In the genomic region with DNA sequence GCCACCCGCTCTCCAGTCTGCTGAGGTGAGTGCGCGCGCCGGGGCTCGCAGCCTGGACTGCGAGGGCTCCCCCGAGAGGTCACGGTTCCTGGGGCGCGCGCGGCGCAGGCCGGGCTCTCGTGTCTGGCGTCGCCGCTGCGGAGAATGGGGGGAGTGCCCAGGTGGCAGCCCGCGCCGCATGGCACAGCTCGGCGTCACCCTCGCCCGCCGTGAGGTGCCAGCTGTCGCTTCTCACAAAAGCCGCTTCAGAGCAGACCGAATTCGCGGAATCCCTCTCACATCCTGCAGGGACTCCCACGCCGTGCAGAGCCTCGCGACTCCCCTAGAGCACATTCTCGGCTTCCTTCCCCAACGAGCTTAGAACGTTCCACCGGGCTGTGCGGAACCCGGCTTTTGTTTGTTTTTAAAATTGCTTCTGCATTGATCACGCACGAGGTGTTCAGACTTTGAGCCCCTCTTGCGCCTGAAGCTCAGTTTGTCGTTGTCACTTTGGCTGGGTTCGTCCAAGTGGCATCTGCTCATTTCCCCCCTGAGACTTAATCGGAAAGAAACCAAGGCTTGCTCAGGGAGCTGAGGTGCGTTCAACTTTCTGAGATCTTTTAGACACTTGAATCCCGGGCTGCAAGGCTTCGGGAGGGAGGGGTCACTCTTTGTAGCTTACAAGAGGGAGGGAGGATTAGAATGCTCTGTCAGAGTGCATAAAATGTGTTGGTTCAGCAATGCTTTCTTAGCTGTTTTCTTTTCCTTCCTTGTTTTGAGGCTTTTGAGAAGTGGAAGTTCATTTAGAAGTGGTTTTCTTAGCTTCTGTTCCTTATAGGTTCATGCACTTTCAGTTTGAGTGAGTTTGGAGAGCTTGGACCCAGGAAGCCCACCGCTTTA, we compare ENCODE assay signal across 8 mouse cellular contexts. TPM values are rescaled to one million over a fixed set of nuclear protein-coding genes. Genes with fewer than 3 reads are reported as not detected.
DNase-seq lines count a peak whose midpoint lies in the region; ATAC-seq lines count a peak whose summit lies in the region.

Gene Taf11 (minus strand): TSS at position 223 of the 879 bp plus-strand sequence.

- peak within 1 kb of the TSS; percentile 88 for H3K27ac ChIP-seq in forebrain, embryonic 14.5 days (ENCODE audit: low read depth, low read length)

- peak within 1 kb of the TSS; percentile 89 for H3K9ac ChIP-seq in forebrain, embryonic 14.5 days (ENCODE audit: low read length)

- WGBS in forebrain, embryonic 14.5 days, result 2% methylated on average over 45 of the region's 53 CpGs

- no peaks in the 10 kb centered on the region for H3K9me3 ChIP-seq in forebrain, embryonic 14.5 days (replicated peaks; ENCODE audit: control insufficient read depth, low read length)

- H3K4me1 ChIP-seq in forebrain, embryonic 14.5 days (ENCODE audit: control insufficient read depth, insufficient read depth, low read length), result peaks cover 23% of the 10 kb centered on the region

- no peaks in the 10 kb centered on the region for H3K27me3 ChIP-seq in forebrain, embryonic 14.5 days (replicated peaks; ENCODE audit: control insufficient read depth, insufficient read depth, low read length)

- peak; percentile 44 for DNase-seq in embryo, embryonic 10 days (ENCODE audit: low spot score)
- DNase-seq in embryo, embryonic 9.5 days (ENCODE audit: extremely low spot score), result no peak
- DNase-seq in forebrain, embryonic 14.5 days (ENCODE audit: low spot score), result peak; percentile 71
- DNase-seq in heart, postnatal 14 days, result no peak
- peak; percentile 60 to 68 for DNase-seq in layer of hippocampus, postnatal 25 days (ENCODE audit: extremely low spot score in 1 of 2, low spot score in 1 of 2)
- peak; percentile 26 for DNase-seq in lung, postnatal 25 days (ENCODE audit: low spot score)
- DNase-seq in right cerebral cortex, postnatal 25 days, result peak; percentile 84

- H3K36me3 ChIP-seq in forebrain, embryonic 14.5 days (ENCODE audit: control insufficient read depth, insufficient read depth, low read length), result peaks cover 5% of the 10 kb centered on the region

- intact Hi-C loops in heart, postnatal 14 days (cut with DNase I), result loop anchor here (1.0 to 5.0 kb wide), 4 partner anchors 25 to 252 kb away; no protein-coding TSS in a partner anchor

- ATAC-seq in cerebellum, adult (ENCODE audit: insufficient number of reproducible peaks, low FRiP score, low TSS enrichment), result peak; percentile 50; the same call in 1 of the 2 replicates
- ATAC-seq in forebrain, embryonic 14.5 days, result peak; percentile 76

- H3K4me3 ChIP-seq in forebrain, embryonic 14.5 days (ENCODE audit: low read depth, low read length), result peak within 1 kb of the TSS; percentile 94

- H3K4me2 ChIP-seq in forebrain, embryonic 14.5 days (ENCODE audit: low read length), result peak within 1 kb of the TSS; percentile 92

RNA-seq across cellular contexts. Expression of gene Taf11, which starts in this region (rescaled TPM):
- polyA plus RNA-seq in forebrain, embryonic 14.5 days (2014; fragmentation: Nextera tagmentation; extraction: Ambion mirVana), result 65.2 and 66.1 TPM in 2 replicates
- total RNA-seq in heart, postnatal 14 days (2021), result 10 to 100 TPM; 21.6 to 23.7 TPM
- total RNA-seq in layer of hippocampus, postnatal 25 days (2021), result 10 to 100 TPM; 34.8 to 39.3 TPM

Comparison
In these comparisons a context has a peak if more than half of its experiments do, and no peak if none do; other contexts are left out.
1. DNase-seq: peak in embryo, embryonic 10 days (single experiment), forebrain, embryonic 14.5 days (single experiment), layer of hippocampus, postnatal 25 days (2 of 2), lung, postnatal 25 days (single experiment) and right cerebral cortex, postnatal 25 days (single experiment); none in embryo, embryonic 9.5 days (single experiment) and heart, postnatal 14 days (0 of 2).